Mouse (Mus musculus) cerebellum, adult 11 months (tissue): ENCODE data around the gene Tmem132c.
A peak's percentile ranks its signal among the peaks of the same experiment; 100 is the strongest.

Source experiments
- DNase-seq: peaks from one replicate; pipeline ENCODE4 v3.0.0; 2022

Gene Tmem132c

GRCm38 (mm10) chr5:127289659-127290058 is 48.1 kb downstream of the Tmem132c start:
- DNase-seq, result no peak

GRCm38 (mm10) chr5:127290461-127291250 is 49.0 kb downstream of the Tmem132c start:
- peak; percentile 89 for DNase-seq

GRCm38 (mm10) chr5:127291581-127291980 is 50.0 kb downstream of the Tmem132c start:
- no peak for DNase-seq

GRCm38 (mm10) chr5:127293698-127294097 is 52.1 kb downstream of the Tmem132c start:
- DNase-seq, result no peak

GRCm38 (mm10) chr5:127297461-127297860 is 55.9 kb downstream of the Tmem132c start:
- no peak for DNase-seq

GRCm38 (mm10) chr5:127298060-127298459 is 56.5 kb downstream of the Tmem132c start:
- no peak for DNase-seq

- no peak for DNase-seq
Observed at GRCm38 (mm10) chr5:127299010-127299409, 57.4 kb downstream of the Tmem132c start.

- DNase-seq, result peak; percentile 66
Observed at GRCm38 (mm10) chr5:127300597-127301254, 59.1 kb downstream of the Tmem132c start.

- DNase-seq, result no peak
Observed at GRCm38 (mm10) chr5:127305312-127305711, 63.7 kb downstream of the Tmem132c start.

GRCm38 (mm10) chr5:127305719-127306118 is 64.1 kb downstream of the Tmem132c start:
- peak; percentile 81 for DNase-seq

- DNase-seq, result no peak
Observed at GRCm38 (mm10) chr5:127306726-127307125, 65.1 kb downstream of the Tmem132c start.

- no peak for DNase-seq
Observed at GRCm38 (mm10) chr5:127310318-127311004, 68.9 kb downstream of the Tmem132c start.

- DNase-seq, result no peak
Observed at GRCm38 (mm10) chr5:127311005-127311331, 69.4 kb downstream of the Tmem132c start.

- DNase-seq, result peak; percentile 60
Observed at GRCm38 (mm10) chr5:127313634-127314033, 72.0 kb downstream of the Tmem132c start.

- DNase-seq, result no peak
Observed at GRCm38 (mm10) chr5:127319096-127319779, 77.6 kb downstream of the Tmem132c start.

- DNase-seq, result no peak
Observed at GRCm38 (mm10) chr5:127324645-127325044, 83.0 kb downstream of the Tmem132c start.

- DNase-seq, result peak; percentile 52
Observed at GRCm38 (mm10) chr5:127336048-127336907, 94.7 kb downstream of the Tmem132c start.

GRCm38 (mm10) chr5:127336908-127337265 is 95.3 kb downstream of the Tmem132c start:
- no peak for DNase-seq

- no peak for DNase-seq
Observed at GRCm38 (mm10) chr5:127339016-127339435, 97.4 kb downstream of the Tmem132c start.

- DNase-seq, result no peak
Observed at GRCm38 (mm10) chr5:127341158-127341557, 99.5 kb downstream of the Tmem132c start.

- DNase-seq, result no peak
Observed at GRCm38 (mm10) chr5:127344721-127345120, 103.1 kb downstream of the Tmem132c start.

- no peak for DNase-seq
Observed at GRCm38 (mm10) chr5:127346364-127346763, 104.8 kb downstream of the Tmem132c start.
